8 mouse cellular contexts compared by ENCODE assay signal in the genomic region with DNA sequence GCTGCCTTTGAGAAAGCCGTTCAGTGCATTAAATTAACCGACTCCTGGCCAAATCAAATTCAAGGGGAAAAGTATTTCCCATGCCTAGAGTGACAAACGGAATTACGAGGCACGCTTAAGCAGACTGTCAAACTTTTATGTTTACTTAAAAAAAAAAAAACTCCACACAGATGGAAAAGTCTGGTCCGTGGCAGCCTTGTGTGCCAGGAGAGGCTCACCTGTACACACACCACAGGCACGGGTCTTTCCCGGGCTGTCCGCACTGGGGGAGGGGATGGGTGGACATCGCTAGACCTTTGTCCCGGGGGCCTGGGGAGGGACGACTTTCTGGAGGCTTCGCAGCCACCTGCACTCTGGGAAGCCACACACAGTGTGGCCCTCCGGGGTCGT. TPM values are rescaled to one million over a fixed set of nuclear protein-coding genes. Genes with fewer than 3 reads are reported as not detected.
A peak's percentile ranks its signal among the peaks of the same experiment; 100 is the strongest.
DNase-seq lines count a peak whose midpoint lies in the region; ATAC-seq and TF ChIP-seq lines count a peak whose summit lies in the region.

No protein-coding gene starts in this region.

- DNase-seq in cerebellum, adult 2 months, result no peak
- DNase-seq in cerebellum, postnatal 36 days, result no peak
- DNase-seq in thymus, adult 2 months, result no peak
- DNase-seq in thymus, postnatal 25 days, result no peak
- peak; percentile 11 for DNase-seq in skeletal muscle tissue, adult 2 months (ENCODE audit: low read depth, low spot score)
- DNase-seq in cerebellum, postnatal 25 days, result no peak
- no peak for DNase-seq in spleen, postnatal 36 days (ENCODE audit: low spot score in 2 of 2)

- no peaks in the 10 kb centered on the region for H3K27me3 ChIP-seq in cerebellum, adult 2 months (ENCODE audit: control insufficient read depth, insufficient read depth, low read length)
- no peaks in the 10 kb centered on the region for H3K27me3 ChIP-seq in thymus, adult 2 months (ENCODE audit: control insufficient read depth, insufficient read depth, low read length)
- no peaks in the 10 kb centered on the region for H3K27me3 ChIP-seq in limb, embryonic 12.5 days

- 0 out of 2 replicates have a peak, but pooled peaks have one; percentile 33 for ATAC-seq in limb, embryonic 12.5 days (ENCODE audit: insufficient number of reproducible peaks, insufficient read depth, low FRiP score, low TSS enrichment, low read depth)

- peaks cover 3% of the 10 kb centered on the region; the same call in 1 of the 2 replicates for H3K9me3 ChIP-seq in limb, embryonic 12.5 days

- no peaks in the 10 kb centered on the region for H3K36me3 ChIP-seq in thymus, adult 2 months (ENCODE audit: control insufficient read depth, insufficient read depth, low read length)
- peaks cover under 1% of the 10 kb centered on the region; the same call in 1 of the 2 replicates for H3K36me3 ChIP-seq in limb, embryonic 12.5 days

- peak overlapping the region; percentile 68 for H3K4me3 ChIP-seq in cerebellum, adult 2 months (replicated peaks; ENCODE audit: insufficient read depth, low read depth, low read length)
- peak overlapping the region; percentile 54 for H3K4me3 ChIP-seq in thymus, adult 2 months (ENCODE audit: control insufficient read depth, insufficient read depth, low read length)
- H3K4me3 ChIP-seq in limb, embryonic 12.5 days (replicated peaks), result peak overlapping the region; percentile 94

- H3K27ac ChIP-seq in cerebellum, adult 2 months (ENCODE audit: insufficient read depth, low read length), result peak overlapping the region; percentile 17; the same call in 1 of the 2 replicates
- no peak overlapping the region for H3K27ac ChIP-seq in thymus, adult 2 months (ENCODE audit: control insufficient read depth, insufficient read depth, low read length)
- peak overlapping the region; percentile 97 for H3K27ac ChIP-seq in limb, embryonic 12.5 days

- no peaks in the 10 kb centered on the region for H3K4me1 ChIP-seq in cerebellum, adult 2 months (ENCODE audit: control insufficient read depth, insufficient read depth, low read length)
- peaks cover 8% of the 10 kb centered on the region for H3K4me1 ChIP-seq in thymus, adult 2 months (replicated peaks; ENCODE audit: control insufficient read depth, insufficient read depth, low read length)
- H3K4me1 ChIP-seq in limb, embryonic 12.5 days (replicated peaks), result peaks cover 27% of the 10 kb centered on the region

- H3K4me2 ChIP-seq in limb, embryonic 12.5 days, result peak overlapping the region; percentile 95

- WGBS in cerebellum, adult 2 months, result 2% methylated on average over 15 of the region's 15 CpGs
- 2% methylated on average over 15 of the region's 15 CpGs for WGBS in thymus, adult 2 months
- WGBS in limb, embryonic 12.5 days, result 1% methylated on average over 15 of the region's 15 CpGs

- TF ChIP-seq CTCF in cerebellum, adult 2 months (IDR thresholded peaks at IDR 0.05; ENCODE audit: borderline replicate concordance, insufficient read depth, low read depth, low read length), result no peak
- no peak for TF ChIP-seq CTCF in thymus, adult 2 months (IDR thresholded peaks at IDR 0.05; ENCODE audit: borderline replicate concordance, control insufficient read depth, extremely low read depth, insufficient read depth, low read length, poor library complexity)

- TF ChIP-seq POLR2A in cerebellum, adult 2 months (IDR thresholded peaks at IDR 0.05; ENCODE audit: borderline replicate concordance, insufficient read depth, low read length), result no peak
- no peak for TF ChIP-seq POLR2A in thymus, adult 2 months (IDR thresholded peaks at IDR 0.05; ENCODE audit: control insufficient read depth, extremely low read depth, insufficient read depth, low read length, poor library complexity)

- peak overlapping the region; percentile 99 for H3K9ac ChIP-seq in limb, embryonic 12.5 days (replicated peaks)

RNA-seq across cellular contexts. Expression of a gene that starts 0.6 kb away (rescaled TPM):
- 28.1 and 32.3 TPM in 2 replicates for polyA plus RNA-seq in cerebellum, adult 2 months (2012; rRNA removed)
- 63.1 and 64.8 TPM in 2 replicates for polyA plus RNA-seq in thymus, adult 2 months (2012; rRNA removed)
- 12.7 and 13.0 TPM in 2 replicates for polyA plus RNA-seq in limb, embryonic 12.5 days (2016; fragmentation: Nextera tagmentation; extraction: Ambion mirVana)

RNA-seq across cellular contexts. Expression of a gene that starts 31.2 kb away (rescaled TPM):
- 5.6 TPM in 2 replicates for polyA plus RNA-seq in cerebellum, adult 2 months (2012; rRNA removed)
- polyA plus RNA-seq in thymus, adult 2 months (2012; rRNA removed), result 5.9 and 8.2 TPM in 2 replicates
- polyA plus RNA-seq in limb, embryonic 12.5 days (2016; fragmentation: Nextera tagmentation; extraction: Ambion mirVana), result 13.5 and 15.6 TPM in 2 replicates

RNA-seq across cellular contexts. Expression of a gene that starts 57.9 kb away (rescaled TPM):
- polyA plus RNA-seq in cerebellum, adult 2 months (2012; rRNA removed), result 0.03 and 0.05 TPM in 2 replicates
- polyA plus RNA-seq in thymus, adult 2 months (2012; rRNA removed), result 0.17 and 0.26 TPM in 2 replicates
- not detected in 2 replicates for polyA plus RNA-seq in limb, embryonic 12.5 days (2016; fragmentation: Nextera tagmentation; extraction: Ambion mirVana)
